Mouse (Mus musculus) megakaryocyte, embryonic 14.5 days (primary cell): ENCODE data around the gene Mymk.

Experiments
- FLI1 ChIP-seq: IDR thresholded peaks from 2 replicates; pipeline ENCODE4 v1.6.1; 2012; ENCODE audit warnings: low read length, inconsistent platforms, mixed read lengths
- GATA1 ChIP-seq: IDR thresholded peaks from 3 replicates; pipeline ENCODE4 v1.6.1; 2012; ENCODE audit warnings: mixed read lengths, low read length, inconsistent platforms, borderline replicate concordance

- TF ChIP-seq GATA1 (no peak), FLI1 (no peak)
Measured at GRCm38 (mm10) chr2:27026857-27027617, 44.9 kb downstream of the Mymk start.
